Mouse (Mus musculus) heart, adult 18-20 months (tissue): ENCODE results near the gene Derl2. TPM values are rescaled to one million over a fixed set of nuclear protein-coding genes. Genes with fewer than 3 reads are reported as not detected.

ENCODE experiments used
- DNase-seq, 2 experiments: peaks; one replicate each; pipeline ENCODE4 v3.0.0; 2021 to 2022; ENCODE audit warnings: mixed read lengths in 1 of 2
- total RNA-seq, 2 experiments: library from RNA; stranded (reverse); gene quantifications; 2 replicates each; pipeline ENCODE4 v1.2.3; 2021

The Derl2 gene
- total RNA-seq, 2 experiments from 2014 or later, result 38.5 to 39.5 TPM

DNA sequence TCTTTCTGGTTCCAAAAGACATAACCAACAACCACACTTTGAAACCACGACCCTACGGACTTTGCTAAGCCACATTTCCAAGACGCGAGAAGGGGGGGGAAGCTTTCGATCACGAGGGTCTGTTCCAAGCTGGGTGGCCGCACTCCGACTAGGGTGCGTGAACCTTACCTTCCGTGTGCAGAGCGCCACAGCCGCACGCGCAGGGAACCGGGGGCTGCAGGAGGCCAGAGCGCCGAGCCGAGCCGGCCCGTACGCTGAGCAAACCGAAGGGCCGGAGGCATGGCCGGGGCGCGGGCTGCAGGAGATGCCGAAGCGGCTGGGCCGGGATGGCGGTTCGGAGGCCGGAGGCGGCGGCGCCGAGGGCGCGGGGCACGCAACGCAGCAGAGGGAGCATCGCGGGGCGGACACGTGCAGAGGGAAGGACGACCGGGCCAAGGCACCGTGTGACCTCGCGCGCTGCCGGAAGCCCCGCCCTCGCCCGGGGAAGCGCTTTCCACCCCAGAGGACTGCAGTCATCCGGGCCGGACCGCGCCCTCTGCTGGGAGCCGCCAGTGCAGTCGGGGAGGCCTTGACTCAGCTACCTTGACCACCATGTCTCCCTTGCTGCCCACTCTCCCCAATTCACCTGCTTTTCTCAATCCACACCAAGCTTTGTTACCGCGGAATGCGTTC, 36.9 kb downstream of the Derl2 start, which contains the start of gene C1qbp:
Gene C1qbp, minus strand, starts transcription at position 470 of the 672 bp plus-strand sequence.
- DNase-seq, result peak; percentile 94 to 96

GRCm38 (mm10) chr11:70982030-70982429, 37.6 kb downstream of the Derl2 start:
- no peak for DNase-seq

DNA sequence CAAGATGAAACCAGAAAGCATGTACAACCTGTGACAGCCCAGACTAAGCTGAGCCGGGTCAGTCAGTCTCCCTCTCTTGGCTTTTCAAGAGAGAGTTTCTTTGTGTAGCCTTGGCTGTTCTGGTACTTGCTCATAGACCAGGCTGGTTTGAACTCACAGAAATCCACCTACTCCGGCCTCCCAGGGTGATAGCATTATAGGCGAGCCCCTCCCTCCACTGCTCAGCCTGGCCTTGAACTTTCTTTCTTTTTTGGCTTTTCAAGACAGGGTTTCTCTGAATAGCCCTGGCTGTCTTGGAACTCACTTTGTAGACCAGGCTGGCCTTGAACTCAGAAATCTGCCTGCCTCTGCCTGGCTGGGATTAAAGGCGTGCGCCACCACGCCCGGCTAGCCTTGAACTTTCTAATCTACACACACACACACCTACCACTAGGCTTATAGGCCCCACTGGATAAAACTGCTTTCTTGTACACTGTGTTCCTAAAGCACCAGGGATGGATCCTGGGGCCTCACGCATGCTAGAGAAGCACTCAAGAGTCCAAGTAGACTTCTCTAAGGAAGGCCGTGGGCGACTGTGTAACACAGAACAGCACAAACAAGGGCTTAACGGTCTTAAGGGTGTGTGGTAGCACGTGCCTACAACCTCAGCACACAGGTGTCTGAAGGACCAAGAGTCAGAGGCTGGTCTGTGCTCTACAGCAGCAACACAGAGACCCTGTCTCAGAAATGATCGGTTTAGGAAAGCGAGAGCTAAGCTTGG, 38.7 kb downstream of the Derl2 start:
- no peak for DNase-seq

- DNase-seq, result no peak
Measured at GRCm38 (mm10) chr11:70980232-70980631, 39.4 kb downstream of the Derl2 start.

DNA sequence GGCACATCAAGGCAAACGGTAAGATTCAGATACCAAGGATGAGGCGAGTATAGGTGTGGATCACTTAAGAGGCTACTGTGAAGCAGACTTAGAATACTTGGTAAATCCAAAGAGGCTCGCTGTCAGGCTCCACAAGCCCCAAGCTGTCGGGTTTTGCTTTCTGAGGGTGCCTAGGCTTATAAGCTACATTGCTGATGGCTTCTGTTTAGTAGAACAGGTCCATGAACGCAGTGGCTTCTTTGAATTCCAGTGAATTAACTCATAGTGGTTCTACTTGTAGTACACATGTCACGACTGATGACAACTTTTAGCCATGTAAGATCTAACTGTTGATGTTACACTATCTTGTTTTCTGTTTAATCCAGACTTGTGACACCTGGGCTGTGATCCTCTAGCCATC, 42.3 kb downstream of the Derl2 start:
- DNase-seq, result no peak

- DNase-seq, result no peak
Measured at GRCm38 (mm10) chr11:70975193-70975592, 44.4 kb downstream of the Derl2 start.

- DNase-seq, result no peak
Measured at GRCm38 (mm10) chr11:70973947-70974346, 45.7 kb downstream of the Derl2 start.

GRCm38 (mm10) chr11:70972586-70972985, 47.1 kb downstream of the Derl2 start:
- DNase-seq, result no peak

- no peak for DNase-seq
Measured at GRCm38 (mm10) chr11:70970560-70971540, 48.8 kb downstream of the Derl2 start.

DNA sequence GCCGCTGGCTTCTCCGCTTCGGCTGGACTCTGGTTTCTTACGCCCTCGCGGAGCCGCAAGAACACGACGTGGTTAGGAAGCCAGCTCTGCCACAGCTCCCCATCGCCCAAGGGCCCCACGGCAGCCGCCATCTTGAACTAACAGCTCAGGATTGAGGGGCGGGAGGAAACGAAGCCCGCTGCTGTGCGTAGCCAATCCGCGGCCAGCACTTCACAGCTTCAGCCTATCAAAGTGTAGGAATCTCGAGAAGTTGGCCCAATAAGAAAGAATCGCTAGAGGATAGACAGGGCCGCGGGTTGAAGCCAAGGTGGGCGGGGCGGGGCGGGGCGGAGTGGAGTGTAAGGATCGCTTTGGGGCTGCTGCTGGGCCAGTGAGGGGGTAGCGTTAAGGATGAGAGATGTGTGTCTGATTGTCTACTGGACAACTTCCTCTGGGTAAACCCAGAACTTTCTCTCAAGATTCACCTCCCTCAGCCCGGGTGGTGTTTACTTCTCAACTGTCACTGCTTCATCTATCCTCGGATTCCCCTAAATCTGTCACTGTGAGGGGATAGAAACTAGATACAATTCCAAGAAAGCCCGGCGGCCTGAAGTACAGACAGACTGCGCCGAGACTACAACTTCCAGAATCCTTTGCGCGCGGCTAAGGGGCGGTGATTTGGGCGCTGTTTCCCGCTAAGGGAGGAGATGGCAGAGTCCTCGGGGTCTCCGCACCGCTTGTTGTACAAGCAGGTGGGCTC, 49.7 kb downstream of the Derl2 start, which contains the start of the genes Nup88 and Rpain:
Gene Nup88, minus strand, starts transcription at position 153 of the 739 bp plus-strand sequence.
Gene Rpain, plus strand, starts transcription at position 393 of the 739 bp plus-strand sequence.
- DNase-seq, result peak; percentile 96 to 97

- DNase-seq, result no peak
Measured at GRCm38 (mm10) chr11:70969271-70969794, 50.3 kb downstream of the Derl2 start.

DNA sequence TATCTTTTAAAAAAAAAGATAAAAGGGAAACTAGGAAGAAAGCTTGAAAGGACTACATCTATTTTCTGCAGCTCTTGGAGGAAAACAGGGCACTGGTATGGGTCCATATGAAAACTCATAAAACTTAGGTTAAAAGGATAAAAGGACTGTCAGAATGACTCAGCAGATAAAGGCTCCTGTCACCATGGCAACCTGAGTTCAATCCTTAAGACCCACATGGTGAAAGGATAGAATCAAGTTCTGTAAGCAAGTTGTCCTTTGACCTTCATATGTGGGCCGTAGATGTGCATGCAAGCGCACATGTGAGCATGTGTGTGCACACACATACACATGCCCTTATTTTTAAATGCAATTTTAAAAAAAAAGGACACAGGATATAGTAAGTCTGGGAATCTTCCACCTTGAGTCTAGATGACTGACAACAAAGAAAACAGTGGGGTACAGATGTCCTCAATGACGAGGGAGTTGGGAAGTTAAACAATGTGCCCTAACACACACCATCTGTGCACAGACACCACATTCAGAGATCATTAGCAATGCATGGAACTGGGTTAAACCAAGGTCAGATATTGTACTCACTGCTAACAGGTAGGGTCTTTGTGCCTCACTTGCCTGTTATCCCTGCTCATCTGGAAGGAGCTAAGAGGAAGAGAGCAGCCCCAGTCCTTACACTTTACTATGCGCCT, 55.3 kb downstream of the Derl2 start:
- no peak for DNase-seq

GRCm38 (mm10) chr11:70960786-70961554, 58.7 kb downstream of the Derl2 start:
- DNase-seq, result no peak

Other genes starting within 250 kb of the Derl2 start
- gene Scimp, start 207.3 kb downstream of the Derl2 start, total RNA-seq, result 1 to 10 TPM in 1 of 2 experiments, under 1 TPM in 1; 0.42 to 1.1 TPM
- 10 to 100 TPM; 37.6 to 39.0 TPM for gene Rabep1, start 175.1 kb downstream of the Derl2 start, total RNA-seq
- 10 to 100 TPM; 46.7 to 47.8 TPM for gene Nup88, start 49.9 kb downstream of the Derl2 start, total RNA-seq
- 10 to 100 TPM; 15.3 to 16.2 TPM for gene Rpain, start 49.6 kb downstream of the Derl2 start, total RNA-seq
- gene C1qbp, start 36.8 kb downstream of the Derl2 start, total RNA-seq, result 100 to 1,000 TPM; 215 to 228 TPM
- 1 to 10 TPM; 8.1 to 8.4 TPM for gene Dhx33, start 15.4 kb downstream of the Derl2 start, total RNA-seq
- 1 to 10 TPM; 7.9 to 8.1 TPM for gene Mis12, start 230 bp downstream of the Derl2 start, total RNA-seq
- under 1 TPM; 0.40 to 0.49 TPM for gene 6330403K07Rik, start 13.7 kb upstream of the Derl2 start, total RNA-seq
- gene Nlrp1a, start 124.9 kb upstream of the Derl2 start, total RNA-seq, result 1 to 10 TPM in 1 of 2 experiments, under 1 TPM in 1; 0.92 to 1.0 TPM
- gene Nlrp1b, start 210.9 kb upstream of the Derl2 start, total RNA-seq, result under 1 TPM; 0.08 to 0.12 TPM